Mouse (Mus musculus): Measurements from ENCODE around the gene Chid1. TPM values are rescaled to one million over a fixed set of nuclear protein-coding genes. Genes with fewer than 3 reads are reported as not detected.

Chid1 gene
- total RNA-seq, 1 experiment from 2014 or later: 49.7 TPM

GRCm38 (mm10) chr7:141506278-141506677 is 33.4 kb downstream of the Chid1 start:
- no peak for DNase-seq

DNA sequence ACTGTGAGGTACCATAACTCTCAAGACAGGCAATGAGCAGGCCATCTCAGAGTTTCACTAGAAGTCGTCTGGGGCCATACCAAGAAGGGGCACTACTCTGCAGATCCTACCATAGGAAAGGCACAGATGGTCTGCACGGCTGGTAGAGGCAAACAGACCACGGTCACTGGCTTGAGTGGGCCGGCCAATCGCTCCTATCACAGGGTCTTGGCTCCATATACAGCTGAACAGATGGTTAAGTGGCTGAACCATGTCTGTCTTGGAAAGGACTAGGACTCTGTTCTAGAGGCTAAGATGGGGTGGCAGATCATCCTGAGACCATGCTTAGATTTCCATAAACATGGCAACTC is 37.1 kb downstream of the Chid1 start:
- no peak for DNase-seq

DNA sequence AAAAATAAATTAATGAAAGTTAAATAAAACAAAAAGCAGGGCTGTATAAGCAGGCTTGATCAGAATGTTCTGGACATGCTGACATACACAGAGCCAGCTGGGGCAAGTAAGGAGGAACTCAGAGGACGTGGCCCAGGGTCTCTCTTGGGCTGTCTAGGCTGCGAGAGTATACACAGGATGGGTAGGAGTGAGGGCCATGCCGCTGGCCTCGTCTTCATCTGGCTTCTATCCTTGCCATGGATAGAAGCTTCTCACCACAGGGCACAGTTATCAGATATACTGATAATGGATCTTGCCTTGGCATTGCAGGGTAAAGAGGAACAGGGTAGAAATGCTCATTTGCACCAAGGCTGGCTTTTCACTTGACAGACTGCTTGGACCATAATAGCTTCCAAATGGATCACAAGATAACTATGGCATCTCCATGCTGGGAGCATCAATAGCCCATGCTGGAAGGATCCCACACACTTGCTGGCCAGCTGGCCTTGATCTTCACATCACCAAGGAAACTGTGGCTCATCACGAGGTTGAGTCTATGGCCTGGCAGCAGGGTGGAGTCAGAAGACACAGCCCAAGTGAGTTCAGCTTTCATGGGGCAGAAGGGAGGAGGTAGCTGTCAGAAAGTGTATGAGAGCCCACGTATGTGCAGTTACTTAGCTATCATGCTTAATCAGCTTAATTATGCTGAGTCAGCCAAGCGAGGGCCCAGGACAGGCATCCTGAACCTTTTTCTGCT is 37.7 kb downstream of the Chid1 start:
- peak; percentile 75 for DNase-seq

DNA sequence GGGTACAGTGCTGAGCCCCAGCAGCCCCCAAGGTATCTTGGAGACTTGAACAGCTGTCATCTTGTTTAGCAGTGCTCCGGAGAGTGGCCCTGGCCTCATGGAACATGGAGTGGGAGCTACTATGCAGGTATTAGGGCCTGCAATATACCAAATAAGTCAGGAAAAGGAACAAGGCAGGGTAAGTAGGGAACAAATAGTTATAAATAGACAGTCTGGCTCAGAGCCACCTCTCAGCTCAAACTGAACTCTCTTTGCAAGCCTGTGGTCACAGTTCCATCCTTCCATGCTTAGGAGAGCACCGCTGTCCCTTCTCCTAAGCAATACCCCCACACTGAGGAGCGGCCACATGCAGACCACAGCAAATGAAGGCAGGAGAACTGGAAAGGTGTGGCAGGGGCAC is 42.1 kb downstream of the Chid1 start:
- DNase-seq: no peak

DNA sequence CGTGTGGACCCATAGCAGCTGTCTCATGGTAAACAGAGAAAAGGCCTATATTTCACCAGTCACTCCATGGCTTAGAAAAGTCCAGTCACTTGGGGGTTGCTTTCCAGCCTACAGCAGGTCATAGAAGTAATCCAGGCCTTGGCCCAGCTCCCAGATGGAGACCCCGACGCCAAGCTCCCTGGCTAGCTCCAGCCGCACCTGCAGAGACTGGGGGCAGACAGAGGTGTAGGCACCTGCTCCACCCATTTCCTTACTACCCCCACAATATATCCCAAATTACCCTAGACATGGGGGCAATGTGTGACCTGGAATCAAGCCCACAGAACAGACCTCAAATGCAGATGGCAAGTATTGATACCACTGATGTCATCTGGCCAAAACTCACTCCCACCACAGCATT is 43.7 kb downstream of the Chid1 start:
- no peak for DNase-seq

GRCm38 (mm10) chr7:141495379-141495778 is 44.3 kb downstream of the Chid1 start:
- DNase-seq: no peak

GRCm38 (mm10) chr7:141493729-141494128 is 45.9 kb downstream of the Chid1 start:
- no peak for DNase-seq

DNA sequence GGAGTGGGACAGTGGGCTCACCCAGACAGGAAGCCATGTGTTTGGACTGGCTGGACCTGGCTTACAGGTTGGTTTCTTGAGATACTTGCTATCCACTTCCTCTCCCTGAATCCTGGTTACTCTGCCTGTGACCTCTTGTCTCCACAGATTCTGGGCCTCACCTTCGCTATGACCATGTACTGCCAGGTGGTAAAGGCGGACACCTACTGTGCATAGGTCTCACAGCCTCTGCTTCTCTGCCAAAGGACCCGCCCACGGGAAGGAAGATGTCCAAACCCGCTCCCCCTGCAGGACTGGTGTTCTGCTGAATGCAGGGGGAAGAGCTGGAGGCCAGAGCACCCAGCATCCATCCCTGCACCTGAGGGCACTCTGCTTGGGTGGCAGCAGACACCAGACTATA is 46.9 kb downstream of the Chid1 start:
- DNase-seq: no peak

DNA sequence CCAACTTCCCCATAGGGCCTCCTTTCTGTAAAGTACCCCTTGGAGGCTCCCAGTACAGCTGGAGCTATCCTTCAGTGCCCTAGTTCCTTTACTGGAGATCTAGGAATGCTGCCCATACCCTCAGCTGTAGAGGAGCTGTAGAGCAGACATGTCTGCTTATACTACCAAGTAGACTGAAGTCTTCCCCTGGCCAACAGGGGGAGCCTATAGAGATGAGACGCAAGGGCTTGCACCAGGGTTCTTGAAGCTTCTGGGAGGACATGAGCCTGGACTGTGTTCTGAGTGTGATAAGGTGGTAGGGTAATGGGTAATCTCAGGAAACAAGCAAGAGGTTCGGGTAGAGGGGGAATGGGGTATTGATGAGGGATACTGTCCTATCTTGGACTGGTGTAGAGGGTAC is 48.5 kb downstream of the Chid1 start:
- peak; percentile 45 for DNase-seq

DNA sequence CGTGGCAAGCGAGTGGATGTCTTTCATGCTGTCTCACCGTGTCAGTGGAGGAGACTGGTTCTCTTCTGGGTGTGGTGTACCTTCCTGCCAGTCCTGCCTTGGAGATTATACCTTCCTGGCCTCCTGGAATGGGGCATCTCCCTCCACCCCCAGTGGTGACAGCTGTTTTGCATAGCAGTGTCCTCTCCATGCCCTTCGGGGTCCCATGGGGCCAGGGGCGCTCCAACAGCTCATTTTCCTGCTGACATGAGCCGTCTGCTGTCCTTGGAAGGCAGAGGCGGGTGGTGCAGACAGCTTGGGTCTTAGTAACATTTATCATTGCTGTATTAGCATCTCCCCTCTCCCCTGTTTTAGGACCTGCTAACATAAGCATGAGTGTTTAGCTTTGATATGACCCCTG is 52.5 kb downstream of the Chid1 start:
- DNase-seq: no peak

DNA sequence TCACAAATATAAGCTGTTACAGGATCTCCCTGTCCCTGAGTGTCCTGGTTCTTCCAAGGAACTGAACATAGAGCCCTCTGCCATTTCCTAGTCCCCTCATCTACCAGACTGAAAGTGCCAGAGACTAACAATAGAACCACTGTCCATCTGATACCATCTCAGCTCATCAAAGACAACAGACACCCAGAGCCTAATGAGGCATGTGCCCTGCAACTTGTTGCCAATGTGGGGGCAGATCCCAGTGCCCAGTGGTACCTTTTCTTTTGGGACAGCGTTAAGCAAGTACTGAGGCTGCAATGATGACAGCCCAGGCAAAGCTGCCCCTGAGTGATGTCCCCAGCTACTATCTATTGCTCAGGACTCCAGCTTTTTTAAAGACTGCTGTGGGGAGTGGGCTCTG is 53.4 kb downstream of the Chid1 start:
- DNase-seq: no peak

GRCm38 (mm10) chr7:141485606-141486005 is 54.1 kb downstream of the Chid1 start:
- DNase-seq: no peak

GRCm38 (mm10) chr7:141485186-141485585 is 54.5 kb downstream of the Chid1 start:
- no peak for DNase-seq

DNA sequence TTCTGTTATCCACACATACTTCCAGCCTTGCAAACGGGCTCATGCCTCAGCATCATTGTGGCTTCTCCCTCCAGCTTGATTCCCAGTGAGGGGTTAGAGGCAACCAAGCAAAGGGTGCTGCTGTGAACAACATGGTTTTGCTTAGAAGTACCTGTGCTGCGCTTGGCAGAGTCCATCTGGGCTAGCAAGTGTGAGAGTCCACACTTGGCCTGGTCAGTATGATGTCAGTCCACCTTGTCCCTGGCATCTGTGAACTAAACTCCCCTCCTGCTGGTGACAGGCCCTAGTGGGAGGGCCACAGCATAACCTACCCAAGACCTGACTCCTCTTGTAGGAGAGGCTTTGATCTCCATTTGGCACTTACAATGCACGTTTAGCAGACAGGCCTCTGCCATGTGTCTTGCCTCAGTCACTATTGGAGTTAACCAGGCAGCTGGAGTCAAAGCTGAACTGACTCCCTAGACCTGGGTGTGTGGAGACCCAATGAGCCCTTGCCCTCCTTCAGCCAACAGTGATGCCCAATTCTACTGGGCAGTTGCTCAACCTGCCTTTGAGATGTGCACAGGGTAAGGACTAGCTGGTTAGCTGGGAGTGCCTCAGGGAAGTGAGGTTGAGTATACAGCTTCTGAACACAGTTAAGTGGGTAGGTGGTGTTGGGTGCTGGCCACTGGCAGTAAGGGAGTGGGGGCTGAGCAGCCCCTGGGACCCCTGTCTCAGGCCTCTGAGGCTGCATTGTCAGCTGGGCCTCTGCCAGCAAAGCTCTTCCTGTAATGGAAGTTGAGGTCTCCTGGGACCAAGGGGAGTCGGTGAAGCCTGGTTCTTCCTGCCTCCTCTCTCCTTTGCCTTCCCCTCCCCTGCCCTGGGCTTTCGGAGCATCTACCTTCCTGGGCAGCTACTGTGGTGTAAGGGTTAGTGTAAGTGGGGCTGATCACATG is 55.2 kb downstream of the Chid1 start:
- no peak for DNase-seq

GRCm38 (mm10) chr7:141483114-141483653 is 56.5 kb downstream of the Chid1 start:
- no peak for DNase-seq

GRCm38 (mm10) chr7:141482531-141483024 is 57.1 kb downstream of the Chid1 start:
- no peak for DNase-seq

- DNase-seq: peak; percentile 77
Observed at GRCm38 (mm10) chr7:141481498-141482401, 57.9 kb downstream of the Chid1 start.

GRCm38 (mm10) chr7:141480842-141481497 is 58.7 kb downstream of the Chid1 start:
- peak; percentile 82 for DNase-seq

DNA sequence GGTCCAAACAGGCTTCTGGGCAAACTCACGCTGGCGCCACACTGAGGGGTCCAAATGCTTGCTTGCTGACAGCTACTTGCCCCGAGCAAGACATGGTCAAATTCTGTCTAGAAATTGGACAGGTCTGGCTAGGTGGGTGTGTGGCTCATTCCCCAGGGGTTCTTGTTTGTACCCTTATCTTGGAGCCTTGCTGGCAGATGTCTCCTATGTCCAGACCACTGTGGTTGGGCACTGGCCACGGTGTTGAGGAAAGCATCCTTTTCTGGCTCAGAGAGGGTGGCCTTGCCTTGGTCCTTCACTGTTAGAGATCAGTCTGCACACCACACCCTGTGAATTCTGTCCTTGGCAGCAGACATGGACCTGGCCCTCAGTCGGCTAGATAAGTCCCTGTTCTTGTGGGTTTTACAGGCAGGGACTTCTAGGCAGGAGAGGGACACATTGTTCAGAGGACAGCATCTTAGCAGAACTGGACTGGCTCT is 61.3 kb downstream of the Chid1 start:
- peak; percentile 60 for DNase-seq

- no peak for DNase-seq
Observed at GRCm38 (mm10) chr7:141477578-141478269, 61.9 kb downstream of the Chid1 start.

- peak; percentile 53 for DNase-seq
Observed at GRCm38 (mm10) chr7:141476981-141477370, 62.7 kb downstream of the Chid1 start.
